Mouse (Mus musculus): ENCODE results near the gene Slc27a1.

Gene Slc27a1

GRCm38 (mm10) chr8:71625088-71625487 is 56.4 kb downstream of the Slc27a1 start:
- TF ChIP-seq GATA4 (IDR thresholded peaks at IDR 0.05; ENCODE audit: insufficient replicate concordance, low read length): no peak

- TF ChIP-seq GATA4 (IDR thresholded peaks at IDR 0.05; ENCODE audit: insufficient replicate concordance, low read length): no peak
Observed at GRCm38 (mm10) chr8:71626753-71627152, 58.1 kb downstream of the Slc27a1 start.

DNA sequence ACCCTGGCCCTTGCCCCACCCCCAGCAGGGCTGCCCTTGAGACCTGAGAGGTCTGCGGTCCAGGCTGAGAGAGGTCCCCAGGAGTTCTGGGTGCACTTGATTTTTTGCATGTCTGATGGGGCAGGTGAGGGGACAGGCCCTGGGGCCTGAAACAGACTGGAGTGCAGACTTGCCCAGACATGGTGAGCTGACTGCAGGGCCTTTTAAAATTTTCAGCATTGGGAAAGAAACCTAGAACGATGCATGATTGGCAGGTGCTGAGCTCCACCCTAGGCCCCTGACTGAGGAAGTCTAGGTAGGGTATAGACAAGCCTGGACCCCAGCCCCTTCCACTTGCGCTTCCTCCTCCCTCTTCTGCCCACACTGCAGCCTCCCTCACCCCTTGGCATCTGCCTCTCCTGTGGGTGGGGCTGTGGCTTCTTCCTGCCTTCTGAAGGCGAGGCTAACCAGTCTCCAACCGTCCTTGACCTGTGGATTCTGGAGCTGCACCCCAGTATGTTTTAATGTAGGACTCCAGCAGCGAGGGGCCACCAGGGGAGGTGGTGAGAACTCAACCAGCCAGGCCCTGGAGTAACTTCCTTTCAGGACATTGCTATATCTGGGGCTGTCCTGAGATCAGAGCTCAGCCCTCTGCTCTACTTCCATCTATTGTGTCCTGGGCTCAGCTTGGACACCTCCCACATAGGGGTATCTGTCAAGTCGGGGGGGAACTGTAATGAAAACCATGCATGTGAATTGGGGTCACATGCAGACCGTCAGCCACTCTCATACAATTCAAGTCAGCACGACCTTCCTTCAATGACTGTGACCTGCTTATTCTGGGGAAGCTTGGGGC is 58.8 kb downstream of the Slc27a1 start:
- no peak; the same call in 1 of the 2 replicates for TF ChIP-seq GATA4 (IDR thresholded peaks at IDR 0.05; ENCODE audit: insufficient replicate concordance, low read length)

GRCm38 (mm10) chr8:71628396-71629095 is 59.9 kb downstream of the Slc27a1 start:
- no peak for TF ChIP-seq GATA4 (IDR thresholded peaks at IDR 0.05; ENCODE audit: insufficient replicate concordance, low read length)

DNA sequence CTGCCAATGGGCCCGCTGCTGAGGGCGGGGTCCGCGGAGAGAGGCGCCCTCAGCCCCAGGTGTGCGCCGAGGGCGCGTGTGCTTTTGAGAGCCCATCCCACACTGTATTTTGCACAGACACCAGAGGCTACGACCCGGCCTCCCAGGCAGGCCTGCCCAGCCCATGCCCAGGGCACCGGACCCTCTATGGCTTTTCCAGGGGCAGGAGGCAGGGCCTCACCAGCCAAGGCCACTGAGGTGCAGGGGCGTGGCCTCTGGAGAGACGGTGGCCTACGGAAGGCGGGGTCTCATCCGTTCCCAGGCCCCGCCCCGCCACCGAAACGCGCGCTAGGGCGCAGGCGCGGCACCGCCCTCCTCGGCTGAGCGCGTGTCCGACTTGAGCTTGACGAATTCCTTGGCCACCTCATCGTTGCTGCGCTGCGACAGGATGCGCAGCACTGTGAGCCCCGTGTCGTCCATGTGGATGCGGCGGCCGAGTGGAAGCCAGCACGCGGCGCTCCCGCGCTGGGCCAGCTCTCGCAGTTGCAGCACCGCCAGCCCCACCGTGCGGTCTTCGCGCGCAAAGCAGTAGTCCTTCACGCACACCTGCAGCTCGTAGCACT is 60.5 kb downstream of the Slc27a1 start:
- no peak for TF ChIP-seq GATA4 (IDR thresholded peaks at IDR 0.05; ENCODE audit: insufficient replicate concordance, low read length)

DNA sequence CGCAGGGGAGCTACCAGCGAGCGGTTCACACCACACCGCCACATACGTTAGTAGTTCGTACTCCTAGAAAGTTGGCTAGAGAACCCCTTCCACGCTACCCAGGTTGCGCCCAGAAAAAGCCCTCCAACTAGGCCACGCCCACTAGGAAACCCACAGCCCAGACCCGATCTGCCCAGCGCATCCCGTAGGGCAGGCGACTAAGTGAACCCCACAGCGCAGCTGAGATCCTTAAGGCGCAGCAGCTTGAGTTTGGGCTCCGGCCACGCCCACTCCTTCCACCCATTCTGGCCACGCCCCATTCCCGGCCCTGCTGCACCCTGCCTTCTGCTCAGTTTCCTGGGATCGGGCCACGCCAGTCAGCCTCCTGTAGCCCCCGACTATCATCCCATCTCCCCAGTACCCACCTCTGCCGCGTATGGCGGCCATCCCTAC is 61.1 kb downstream of the Slc27a1 start:
- TF ChIP-seq GATA4 (IDR thresholded peaks at IDR 0.05; ENCODE audit: insufficient replicate concordance, low read length): no peak

DNA sequence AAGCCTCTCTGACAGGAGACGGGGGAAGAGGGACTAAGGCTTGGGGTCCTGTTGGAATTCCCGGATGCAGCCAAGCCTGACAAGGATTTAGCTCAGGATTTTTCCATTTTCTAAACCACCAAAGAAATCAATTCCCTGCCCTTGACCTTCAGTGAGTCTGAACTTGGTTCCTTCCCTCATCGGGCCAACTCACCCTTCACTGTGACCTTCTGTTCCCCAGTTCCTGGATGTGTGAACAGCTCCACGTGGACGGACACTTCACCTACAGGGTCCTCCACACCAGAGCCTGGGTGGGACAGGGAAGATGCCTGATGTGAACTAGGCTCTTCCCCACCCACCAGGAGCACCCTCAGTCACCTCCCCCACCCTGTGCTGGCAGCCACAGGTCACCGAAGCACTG is 62.1 kb downstream of the Slc27a1 start:
- TF ChIP-seq GATA4 (IDR thresholded peaks at IDR 0.05; ENCODE audit: insufficient replicate concordance, low read length): no peak

DNA sequence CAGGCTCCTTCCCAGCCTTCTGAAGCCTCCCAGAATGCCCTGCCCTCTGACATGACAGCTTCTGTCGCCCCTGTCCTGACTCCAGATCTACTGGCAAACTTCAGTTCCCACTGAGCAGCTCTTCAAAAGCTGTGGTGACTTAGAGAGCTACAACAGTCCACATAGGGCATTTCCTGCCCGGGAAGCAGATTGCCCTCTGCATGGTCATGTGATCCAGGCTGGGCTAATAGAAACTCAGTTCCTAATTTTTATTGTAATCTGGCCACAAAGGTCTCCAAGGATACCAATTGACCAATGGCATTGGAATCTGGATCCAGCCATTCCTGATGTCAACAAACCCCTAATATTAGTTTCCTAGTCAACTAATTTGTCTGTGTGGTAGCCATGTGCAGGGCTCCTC is 63.2 kb downstream of the Slc27a1 start:
- TF ChIP-seq GATA4 (IDR thresholded peaks at IDR 0.05; ENCODE audit: insufficient replicate concordance, low read length): no peak

DNA sequence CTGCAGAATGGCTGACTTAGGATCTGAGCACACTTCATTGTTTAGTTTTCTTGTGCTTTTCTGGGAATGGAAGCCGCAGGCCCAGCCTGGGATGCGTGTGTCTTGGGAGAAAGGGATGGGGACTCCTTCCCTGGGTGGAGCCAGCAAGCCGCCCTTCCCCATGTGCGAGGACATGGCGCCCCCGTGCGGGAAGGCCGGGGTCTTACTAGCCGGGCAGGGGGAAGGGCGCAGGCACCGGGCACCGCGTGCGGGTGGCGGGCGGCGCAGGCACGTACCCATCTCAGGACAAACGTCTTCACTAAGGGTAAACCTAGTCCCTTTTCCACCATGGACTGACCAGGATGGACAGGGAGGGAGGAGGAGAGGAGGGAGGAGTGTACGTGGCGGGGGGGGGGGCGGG is 64.5 kb downstream of the Slc27a1 start:
- TF ChIP-seq GATA4 (IDR thresholded peaks at IDR 0.05; ENCODE audit: insufficient replicate concordance, low read length): no peak

GRCm38 (mm10) chr8:71633981-71634667 is 65.4 kb downstream of the Slc27a1 start:
- no peak for TF ChIP-seq GATA4 (IDR thresholded peaks at IDR 0.05; ENCODE audit: insufficient replicate concordance, low read length)
